Mouse (Mus musculus) liver, embryonic 14.5 days (tissue): Measurements from ENCODE around the gene Polr2i.

Source experiments
- CTCF ChIP-seq: IDR thresholded peaks from 2 replicates; pipeline ENCODE4 v1.5.1; 2016; ENCODE audit warnings: antibody characterized with exemption, low read depth, control low read depth
- EP300 ChIP-seq: IDR thresholded peaks from 2 replicates; pipeline ENCODE4 v1.6.1; 2016; ENCODE audit warnings: antibody characterized with exemption, low read depth

GRCm38 (mm10) chr7:30224206-30224605 lies 7.5 kb upstream of the Polr2i start:
- TF ChIP-seq EP300: no peak
- TF ChIP-seq CTCF: no peak
